Mouse (Mus musculus): ENCODE data around the gene Snrpg.

DNA sequence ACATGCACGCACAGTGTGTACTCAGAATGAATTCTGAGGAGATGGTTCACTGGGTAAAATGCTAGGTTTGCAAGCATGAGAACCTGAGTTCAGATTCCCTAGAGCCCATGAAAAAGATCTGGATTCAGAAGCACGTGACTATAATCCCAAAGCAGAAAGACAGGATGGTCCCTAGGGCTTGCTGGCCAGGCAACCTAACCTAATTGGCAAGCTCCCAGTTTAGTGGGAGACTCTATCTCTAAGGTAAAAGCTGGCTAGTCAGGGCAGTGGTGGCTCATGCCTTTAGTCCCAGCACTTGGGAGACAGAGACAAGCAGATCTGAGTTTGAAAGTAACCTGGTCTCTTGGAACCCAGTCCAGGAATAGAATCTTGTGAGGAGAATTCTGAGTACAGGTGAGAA lies 27.9 kb downstream of the Snrpg start:
- TF ChIP-seq CTCF (IDR thresholded peaks at IDR 0.05) (no peak), EP300 (IDR thresholded peaks at IDR 0.05) (no peak)
